Mouse (Mus musculus): Measurements from ENCODE around the gene 1700003E16Rik. TPM values are rescaled to one million over a fixed set of nuclear protein-coding genes. Genes with fewer than 3 reads are reported as not detected.

Gene 1700003E16Rik
- polyA plus RNA-seq, 2 experiments, result 0.21 to 1.9 TPM

DNA sequence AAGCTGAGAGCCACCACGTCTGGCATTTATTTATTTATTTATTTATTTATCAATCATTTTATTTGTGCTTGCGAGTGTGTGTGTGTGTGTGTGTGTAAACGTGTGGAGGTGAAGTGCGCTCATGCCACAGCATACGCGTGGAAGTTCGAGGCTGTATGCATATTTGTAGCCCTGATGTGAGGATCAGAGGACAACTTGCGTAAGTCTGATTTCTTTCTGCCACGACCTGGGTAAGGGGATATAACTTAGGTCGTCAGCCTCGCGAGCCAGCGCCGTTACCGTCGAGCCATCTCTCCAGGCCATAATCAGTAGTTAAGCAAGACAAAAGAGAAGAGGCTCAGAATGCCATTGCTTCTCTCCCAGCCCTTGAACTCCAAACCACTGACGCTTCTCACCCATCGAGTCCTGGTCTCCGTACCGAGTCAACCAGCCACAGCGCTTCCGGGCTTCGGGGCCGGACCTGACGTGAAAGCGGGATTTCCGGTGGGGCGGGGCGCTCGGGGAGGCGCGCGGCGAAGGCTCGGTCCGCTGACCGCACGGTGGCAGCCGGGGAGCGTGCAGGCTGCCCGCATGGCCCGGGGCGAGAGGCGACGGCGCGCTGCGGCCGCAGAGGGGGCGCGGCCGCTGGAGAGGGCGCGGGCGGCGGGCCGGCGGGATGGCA is 41.1 kb upstream of the 1700003E16Rik start, which contains the start of gene Mogs:
Gene Mogs, plus strand, starts transcription at position 486 of the 661 bp plus-strand sequence.
- Histone ChIP-seq H3K4me1 (ENCODE audit: control insufficient read depth, insufficient read depth, low read length) (peaks cover 16% of the 10 kb centered on the region), H3K27me3 (ENCODE audit: control insufficient read depth, insufficient read depth, low read length) (no peaks in the 10 kb centered on the region), H3K4me3 (replicated peaks; ENCODE audit: low read length) (peak within 1 kb of the TSS; percentile 84), H3K9me3 (ENCODE audit: control insufficient read depth, low read length) (no peaks in the 10 kb centered on the region), H3K27ac (replicated peaks; ENCODE audit: low read depth, low read length) (peak within 1 kb of the TSS; percentile 73), H3K4me2 (replicated peaks; ENCODE audit: low read depth, low read length, severe bottlenecking) (peak within 1 kb of the TSS; percentile 94), H3K36me3 (ENCODE audit: control insufficient read depth, insufficient read depth, low read length) (peaks cover 40% of the 10 kb centered on the region), H3K9ac (ENCODE audit: low read depth, low read length, severe bottlenecking) (peak within 1 kb of the TSS; percentile 84)
- WGBS, result 2% methylated on average over 41 of the region's 58 CpGs
- DNase-seq (ENCODE audit: low spot score), result peak; percentile 81
- peak; percentile 90 for ATAC-seq (ENCODE audit: low FRiP score, low read depth)
- TF ChIP-seq POLR2A (IDR thresholded peaks at IDR 0.05; ENCODE audit: borderline replicate concordance, extremely low read depth, insufficient read depth, insufficient read length), result peak; percentile 75; the same call in 1 of the 2 replicates

DNA sequence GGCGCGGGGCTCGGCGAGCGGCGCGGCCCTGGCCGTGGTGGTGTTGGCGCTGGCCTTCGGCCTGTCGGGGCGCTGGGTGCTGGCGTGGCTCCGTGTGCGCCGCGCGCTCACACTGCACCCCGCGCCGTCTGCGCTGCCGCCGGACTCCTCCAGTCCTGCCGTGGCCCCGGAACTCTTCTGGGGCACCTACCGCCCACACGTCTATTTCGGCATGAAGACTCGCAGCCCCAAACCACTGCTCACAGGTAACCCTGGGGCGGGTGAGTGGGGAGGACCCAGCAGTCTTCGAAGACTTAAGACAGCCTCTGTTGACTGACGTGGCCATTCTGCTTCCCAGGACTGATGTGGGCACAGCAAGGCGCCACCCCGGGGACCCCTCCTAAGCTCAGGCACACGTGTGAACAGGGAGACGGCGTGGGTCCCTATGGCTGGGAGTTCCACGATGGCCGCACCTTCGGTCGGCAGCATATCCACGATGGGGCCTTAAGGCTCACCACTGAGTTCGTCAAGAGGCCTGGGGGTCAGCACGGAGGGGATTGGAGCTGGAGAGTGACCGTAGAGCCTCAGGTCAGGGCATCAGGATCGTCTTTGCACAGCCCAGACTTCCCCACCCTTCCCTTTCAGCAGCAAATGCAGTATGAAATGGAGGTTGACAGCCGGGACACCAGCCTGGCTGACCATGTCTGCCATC is 40.4 kb upstream of the 1700003E16Rik start:
- no peaks in the 10 kb centered on the region for H3K9me3 ChIP-seq (ENCODE audit: control insufficient read depth, low read length)
- peak overlapping the region; percentile 84 for H3K4me3 ChIP-seq (replicated peaks; ENCODE audit: low read length)
- peaks cover 17% of the 10 kb centered on the region for H3K4me1 ChIP-seq (ENCODE audit: control insufficient read depth, insufficient read depth, low read length)
- peak overlapping the region; percentile 73 for H3K27ac ChIP-seq (replicated peaks; ENCODE audit: low read depth, low read length)
- peaks cover 37% of the 10 kb centered on the region for H3K36me3 ChIP-seq (ENCODE audit: control insufficient read depth, insufficient read depth, low read length)
- H3K4me2 ChIP-seq (replicated peaks; ENCODE audit: low read depth, low read length, severe bottlenecking), result peak overlapping the region; percentile 94
- H3K27me3 ChIP-seq (ENCODE audit: control insufficient read depth, insufficient read depth, low read length), result no peaks in the 10 kb centered on the region
- ATAC-seq (ENCODE audit: low FRiP score, low read depth), result peak; percentile 35
- WGBS, result 2% methylated on average over 24 of the region's 48 CpGs
- H3K9ac ChIP-seq (ENCODE audit: low read depth, low read length, severe bottlenecking), result peak overlapping the region; percentile 84
- DNase-seq (ENCODE audit: low spot score), result no peak
- TF ChIP-seq POLR2A (IDR thresholded peaks at IDR 0.05; ENCODE audit: borderline replicate concordance, extremely low read depth, insufficient read depth, insufficient read length), result no peak

DNA sequence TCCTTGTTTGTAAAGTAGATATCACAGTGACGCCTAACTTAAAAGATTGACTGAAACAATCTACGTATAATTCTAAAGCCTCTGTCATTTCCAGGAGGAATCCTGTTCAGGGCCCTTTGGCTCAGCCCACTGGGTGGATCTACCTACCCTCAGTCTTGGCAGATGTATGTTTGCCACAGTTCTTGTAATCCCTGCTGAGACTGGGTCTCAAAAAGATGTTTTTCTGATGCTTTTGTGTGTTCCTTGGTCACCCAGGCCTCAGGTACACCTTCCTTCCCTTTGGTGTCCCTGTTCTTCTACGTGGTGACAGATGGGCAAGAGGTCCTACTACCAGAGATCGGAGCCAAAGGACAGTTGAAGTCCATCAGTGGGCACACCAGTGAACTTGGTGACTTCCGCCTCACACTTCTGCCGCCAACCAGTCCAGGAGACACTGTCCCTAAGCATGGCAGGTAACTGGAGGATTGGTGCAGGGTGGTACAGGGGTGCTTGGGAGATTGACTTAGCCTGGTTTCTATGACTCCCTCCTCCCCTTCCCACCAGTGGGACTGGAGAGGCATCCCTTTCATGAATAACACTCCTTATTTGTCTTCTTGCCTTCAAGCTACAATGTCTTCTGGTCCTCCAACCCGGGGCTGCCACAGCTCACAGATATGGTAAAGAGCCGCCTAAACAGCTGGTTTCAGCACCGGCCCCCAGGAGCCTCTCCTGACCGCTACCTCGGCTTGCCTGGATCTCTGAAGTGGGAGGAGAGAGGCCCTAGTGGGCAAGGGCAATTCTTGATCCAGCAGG is 39.6 kb upstream of the 1700003E16Rik start:
- Histone ChIP-seq H3K27me3 (ENCODE audit: control insufficient read depth, insufficient read depth, low read length) (no peaks in the 10 kb centered on the region), H3K4me2 (replicated peaks; ENCODE audit: low read depth, low read length, severe bottlenecking) (peak overlapping the region; percentile 94), H3K27ac (replicated peaks; ENCODE audit: low read depth, low read length) (0 out of 2 replicates have a peak overlapping the region, but pooled peaks have one; percentile 73), H3K4me1 (ENCODE audit: control insufficient read depth, insufficient read depth, low read length) (peaks cover 17% of the 10 kb centered on the region), H3K36me3 (ENCODE audit: control insufficient read depth, insufficient read depth, low read length) (peaks cover 33% of the 10 kb centered on the region), H3K4me3 (replicated peaks; ENCODE audit: low read length) (peak overlapping the region; percentile 84), H3K9ac (ENCODE audit: low read depth, low read length, severe bottlenecking) (peak overlapping the region; percentile 84), H3K9me3 (ENCODE audit: control insufficient read depth, low read length) (no peaks in the 10 kb centered on the region)
- no peak for TF ChIP-seq POLR2A (IDR thresholded peaks at IDR 0.05; ENCODE audit: borderline replicate concordance, extremely low read depth, insufficient read depth, insufficient read length)
- DNase-seq (ENCODE audit: low spot score) (no peak), ATAC-seq (ENCODE audit: low FRiP score, low read depth) (no peak)
- WGBS, result 79% methylated on average over 11 of the region's 11 CpGs

DNA sequence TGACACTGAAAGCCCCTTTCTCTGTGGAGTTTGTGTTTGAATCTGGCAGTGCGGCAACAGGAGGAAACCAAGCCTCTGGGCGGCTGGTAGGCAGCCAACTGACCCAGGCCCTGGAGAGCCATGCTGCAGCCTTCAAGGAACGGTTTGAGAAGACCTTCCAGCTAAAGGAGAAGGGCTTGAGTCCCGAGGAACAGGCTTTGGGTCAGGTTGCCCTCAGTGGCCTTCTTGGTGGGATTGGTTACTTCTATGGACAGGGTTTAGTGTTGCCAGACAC is 39.1 kb upstream of the 1700003E16Rik start:
- Histone ChIP-seq H3K36me3 (ENCODE audit: control insufficient read depth, insufficient read depth, low read length) (peaks cover 33% of the 10 kb centered on the region), H3K27ac (replicated peaks; ENCODE audit: low read depth, low read length) (no peak overlapping the region), H3K9me3 (ENCODE audit: control insufficient read depth, low read length) (no peaks in the 10 kb centered on the region), H3K27me3 (ENCODE audit: control insufficient read depth, insufficient read depth, low read length) (no peaks in the 10 kb centered on the region), H3K4me2 (replicated peaks; ENCODE audit: low read depth, low read length, severe bottlenecking) (no peak overlapping the region), H3K9ac (ENCODE audit: low read depth, low read length, severe bottlenecking) (no peak overlapping the region), H3K4me3 (replicated peaks; ENCODE audit: low read length) (peak overlapping the region; percentile 84; the same call in 1 of the 2 replicates), H3K4me1 (ENCODE audit: control insufficient read depth, insufficient read depth, low read length) (peaks cover 17% of the 10 kb centered on the region)
- DNase-seq (ENCODE audit: low spot score) (no peak), ATAC-seq (ENCODE audit: low FRiP score, low read depth) (no peak)
- no peak for TF ChIP-seq POLR2A (IDR thresholded peaks at IDR 0.05; ENCODE audit: borderline replicate concordance, extremely low read depth, insufficient read depth, insufficient read length)
- WGBS, result 85% methylated on average over 4 of the region's 4 CpGs

DNA sequence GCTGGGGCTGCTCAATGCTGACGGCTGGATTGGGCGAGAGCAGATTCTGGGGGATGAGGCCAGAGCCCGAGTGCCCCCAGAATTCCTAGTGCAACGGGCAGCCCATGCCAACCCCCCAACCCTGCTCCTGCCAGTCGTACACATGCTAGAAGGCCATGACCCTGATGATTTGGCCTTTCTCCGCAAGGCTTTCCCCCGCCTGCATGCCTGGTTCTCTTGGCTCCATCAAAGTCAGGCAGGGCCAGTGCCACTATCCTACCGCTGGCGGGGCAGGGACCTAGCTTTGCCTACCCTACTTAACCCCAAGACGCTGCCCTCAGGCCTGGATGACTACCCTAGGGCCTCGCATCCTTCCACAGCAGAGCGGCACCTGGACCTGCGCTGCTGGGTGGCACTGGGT is 38.6 kb upstream of the 1700003E16Rik start:
- 90% methylated on average over 13 of the region's 13 CpGs for WGBS
- Histone ChIP-seq H3K36me3 (ENCODE audit: control insufficient read depth, insufficient read depth, low read length) (peaks cover 33% of the 10 kb centered on the region), H3K4me1 (ENCODE audit: control insufficient read depth, insufficient read depth, low read length) (peaks cover 22% of the 10 kb centered on the region), H3K4me2 (replicated peaks; ENCODE audit: low read depth, low read length, severe bottlenecking) (no peak overlapping the region), H3K27ac (replicated peaks; ENCODE audit: low read depth, low read length) (no peak overlapping the region), H3K9ac (ENCODE audit: low read depth, low read length, severe bottlenecking) (no peak overlapping the region), H3K27me3 (ENCODE audit: control insufficient read depth, insufficient read depth, low read length) (no peaks in the 10 kb centered on the region), H3K4me3 (replicated peaks; ENCODE audit: low read length) (no peak overlapping the region), H3K9me3 (ENCODE audit: control insufficient read depth, low read length) (no peaks in the 10 kb centered on the region)
- no peak for DNase-seq (ENCODE audit: low spot score)
- no peak for TF ChIP-seq POLR2A (IDR thresholded peaks at IDR 0.05; ENCODE audit: borderline replicate concordance, extremely low read depth, insufficient read depth, insufficient read length)
- ATAC-seq (ENCODE audit: low FRiP score, low read depth), result no peak

Data from limb, embryonic 14.5 days (tissue).